Mouse (Mus musculus) megakaryocyte-erythroid progenitor cell, adult 5-6 weeks (primary cell): ENCODE results near the gene Msi2. TPM values are rescaled to one million over a fixed set of nuclear protein-coding genes. Genes with fewer than 3 reads are reported as not detected.

Experiments used
- ATAC-seq: replicated peaks from 2 replicates; pipeline ENCODE4 v1.8.0; 2016; ENCODE audit warnings: mild to moderate bottlenecking, inconsistent platforms; ENCODE audit not compliant: severe bottlenecking, poor library complexity, low FRiP score, low TSS enrichment
- total RNA-seq, 2 experiments: library from RNA; stranded (forward) in 1 of 2; stranded (reverse) in 1 of 2; fragments of 200-1000, 215-1000 nt in 1 of 2; fragments of >200 nt in 1 of 2; fragmentation: Nextera tagmentation in 1 of 2; gene quantifications; 2 replicates each; pipeline ENCODE4 v1.2.3; 2014 to 2017

The Msi2 gene
- total RNA-seq, 2 experiments from 2014 or later, result 89.1 to 111 TPM

- ATAC-seq, result no peak
Observed at GRCm38 (mm10) chr11:88372589-88372988, 345.7 kb downstream of the Msi2 start.

GRCm38 (mm10) chr11:88369898-88370297 is 348.4 kb downstream of the Msi2 start:
- ATAC-seq, result no peak

- ATAC-seq, result peak; percentile 82
Observed at GRCm38 (mm10) chr11:88367501-88367900, 350.8 kb downstream of the Msi2 start.

GRCm38 (mm10) chr11:88365914-88366540 is 352.3 kb downstream of the Msi2 start:
- no peak for ATAC-seq

GRCm38 (mm10) chr11:88364231-88364630 is 354.1 kb downstream of the Msi2 start:
- ATAC-seq, result no peak

GRCm38 (mm10) chr11:88363481-88363880 is 354.8 kb downstream of the Msi2 start:
- ATAC-seq, result no peak

- ATAC-seq, result no peak
Observed at GRCm38 (mm10) chr11:88359736-88360135, 358.6 kb downstream of the Msi2 start.

GRCm38 (mm10) chr11:88357325-88357724 is 361.0 kb downstream of the Msi2 start:
- no peak for ATAC-seq

- peak; percentile 90 for ATAC-seq
Observed at GRCm38 (mm10) chr11:88356598-88357290, 361.6 kb downstream of the Msi2 start.

GRCm38 (mm10) chr11:88356016-88356415 is 362.3 kb downstream of the Msi2 start:
- no peak for ATAC-seq

GRCm38 (mm10) chr11:88354771-88355170 is 363.5 kb downstream of the Msi2 start:
- ATAC-seq, result no peak

- ATAC-seq, result peak; percentile 36; the same call in 1 of the 2 replicates
Observed at GRCm38 (mm10) chr11:88351722-88352473, 366.4 kb downstream of the Msi2 start.

GRCm38 (mm10) chr11:88348690-88349089 is 369.6 kb downstream of the Msi2 start:
- ATAC-seq, result no peak

- ATAC-seq, result no peak
Observed at GRCm38 (mm10) chr11:88348056-88348455, 370.3 kb downstream of the Msi2 start.

- ATAC-seq, result no peak
Observed at GRCm38 (mm10) chr11:88346066-88346465, 372.2 kb downstream of the Msi2 start.

GRCm38 (mm10) chr11:88337926-88338325 is 380.4 kb downstream of the Msi2 start:
- no peak for ATAC-seq

GRCm38 (mm10) chr11:88334893-88335292 is 383.4 kb downstream of the Msi2 start:
- ATAC-seq, result no peak

- no peak for ATAC-seq
Observed at GRCm38 (mm10) chr11:88332309-88332934, 385.9 kb downstream of the Msi2 start.

GRCm38 (mm10) chr11:88331722-88332121 is 386.6 kb downstream of the Msi2 start:
- no peak for ATAC-seq

- no peak for ATAC-seq
Observed at GRCm38 (mm10) chr11:88330799-88331198, 387.5 kb downstream of the Msi2 start.
